Mouse (Mus musculus): ENCODE measurements around the gene Cntn6.

Gene Cntn6

DNA sequence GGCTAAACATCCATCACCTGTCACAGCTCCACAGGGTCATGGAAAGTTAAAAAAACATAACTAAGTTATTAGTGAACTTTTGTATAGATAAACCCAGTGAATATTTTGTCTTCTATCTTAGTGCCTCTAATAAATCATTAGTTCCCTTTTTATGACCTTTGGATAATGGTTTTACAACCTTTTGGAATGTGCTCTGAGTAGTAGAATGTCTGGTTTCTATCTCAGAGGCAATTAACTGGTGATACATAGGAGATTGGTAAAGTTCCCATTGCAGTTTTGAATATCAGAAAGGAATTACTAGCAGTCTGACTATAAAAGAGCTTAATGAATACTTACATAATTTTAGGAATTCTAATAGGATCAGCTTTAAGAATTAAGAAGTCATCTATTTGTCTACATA, 265.5 kb downstream of the Cntn6 start:
- DNase-seq (ENCODE audit: low spot score in 2 of 2) = no peak

DNA sequence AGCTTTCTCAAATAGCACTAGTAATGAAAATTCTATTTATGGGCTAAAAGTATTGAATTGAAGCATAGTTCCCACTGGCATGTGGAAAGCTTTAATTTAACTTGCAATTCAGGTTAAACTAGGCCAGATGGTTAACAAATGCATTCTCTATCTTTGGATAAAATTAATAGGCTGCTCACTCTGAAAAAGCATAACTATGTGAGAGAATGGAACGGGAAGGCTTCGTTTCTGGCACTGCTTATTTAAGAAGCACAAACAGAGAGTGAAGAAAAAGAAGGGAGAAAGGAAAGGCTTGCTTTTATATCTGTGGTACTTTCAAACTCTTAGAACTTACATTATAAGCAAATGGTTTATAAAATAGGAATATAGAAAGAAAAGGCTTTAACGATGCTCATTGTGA, 268.6 kb downstream of the Cntn6 start:
- DNase-seq (ENCODE audit: low spot score in 2 of 2) = no peak

DNA sequence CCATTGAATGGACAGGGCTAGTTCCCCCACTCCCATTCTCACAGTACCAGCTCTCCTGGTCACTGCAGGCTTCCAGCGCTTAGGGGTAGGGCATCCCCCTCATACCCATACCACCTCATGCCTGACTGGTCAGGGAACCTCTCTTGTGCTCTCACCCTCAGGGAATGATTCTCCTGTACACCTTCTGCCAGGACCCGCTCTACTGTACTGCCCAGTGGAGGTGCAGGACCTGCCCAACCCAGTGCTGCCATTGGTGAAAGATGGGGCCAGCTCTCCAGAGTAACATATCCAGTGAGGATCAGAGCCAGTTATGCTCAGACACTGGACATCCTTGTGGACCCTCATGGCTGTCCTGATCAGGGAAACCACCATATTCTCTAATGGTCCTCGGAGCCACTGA, 291.3 kb downstream of the Cntn6 start:
- no peak for DNase-seq (ENCODE audit: low spot score in 2 of 2)

DNA sequence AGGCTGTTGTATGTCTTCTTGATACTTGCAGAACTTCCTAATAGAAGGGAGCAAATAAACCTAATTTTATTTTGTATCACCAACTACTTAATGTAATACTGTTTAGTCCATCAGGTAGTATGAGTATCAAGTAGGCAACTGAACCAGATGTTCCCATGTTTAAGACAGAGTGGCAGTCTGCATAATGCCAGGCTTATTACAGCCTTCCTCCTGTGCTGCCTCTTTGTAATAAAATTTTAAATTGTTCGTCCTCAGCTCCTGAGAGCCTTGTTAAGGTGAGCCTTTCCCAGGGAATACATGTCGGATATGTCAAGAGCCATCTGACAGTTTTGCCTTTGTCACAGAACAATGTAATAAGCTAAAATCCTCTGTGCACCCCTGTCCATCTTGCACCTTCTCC, 294.9 kb downstream of the Cntn6 start:
- DNase-seq (ENCODE audit: low spot score in 2 of 2) = no peak

DNA sequence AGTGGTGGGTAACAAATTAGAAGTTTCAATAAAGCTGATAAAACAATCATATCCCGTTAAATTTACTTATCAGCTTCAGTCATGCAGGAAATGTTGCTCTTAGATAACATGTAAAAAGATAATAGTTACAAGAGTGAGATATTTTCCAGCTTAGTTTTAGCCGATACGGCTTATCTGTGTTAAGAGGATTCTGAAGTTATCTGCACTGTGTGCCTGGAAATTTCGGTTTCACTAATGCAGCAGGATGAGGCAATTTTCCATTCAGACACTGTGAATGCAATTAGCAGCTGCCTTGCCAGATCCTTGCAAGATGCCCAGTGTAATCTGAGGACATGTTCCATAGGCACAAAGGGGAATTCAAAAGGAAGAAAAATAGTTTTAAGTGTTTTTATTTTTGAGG, 315.9 kb downstream of the Cntn6 start:
- DNase-seq (ENCODE audit: low spot score in 2 of 2) = no peak

DNA sequence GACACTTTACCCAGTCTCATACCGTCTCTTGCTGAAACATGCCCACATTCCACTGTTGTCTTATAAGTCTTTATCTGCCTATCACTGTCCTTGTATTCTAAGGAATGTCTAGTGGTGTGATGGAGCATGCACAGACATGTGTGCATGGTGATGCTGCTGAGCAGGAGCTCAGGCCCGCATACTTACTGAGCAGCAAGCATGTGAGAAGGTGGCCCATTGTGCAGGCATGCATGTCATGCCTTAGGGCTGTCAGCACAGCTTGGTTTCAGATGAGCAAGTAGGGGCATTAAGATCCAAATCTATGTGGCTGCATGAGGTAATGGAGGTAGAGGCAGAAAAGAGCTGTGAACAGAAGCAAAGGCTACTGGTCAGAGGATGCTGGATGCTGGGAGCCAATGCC, 323.0 kb downstream of the Cntn6 start:
- no peak for DNase-seq (ENCODE audit: low spot score in 2 of 2)

DNA sequence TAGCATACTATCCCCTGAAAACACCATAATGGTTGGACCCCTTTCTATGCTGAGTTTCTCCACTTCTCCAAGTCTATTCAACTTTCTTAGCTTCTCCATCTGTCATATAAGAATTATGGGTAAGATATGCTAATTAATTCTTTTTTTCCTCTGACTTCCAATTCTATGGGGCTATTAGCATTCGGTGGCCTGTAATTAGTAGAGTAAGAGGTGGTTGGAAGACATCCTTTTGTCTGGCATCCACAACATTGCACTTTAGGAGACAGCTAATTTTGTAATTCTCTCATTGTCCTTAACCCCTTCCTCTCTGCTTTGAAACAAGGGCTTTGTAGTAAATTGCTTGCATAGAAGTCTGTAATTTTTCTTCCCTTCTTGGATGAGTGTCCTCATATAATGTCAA, 387.1 kb downstream of the Cntn6 start:
- no peak for DNase-seq (ENCODE audit: low spot score in 2 of 2)

DNA sequence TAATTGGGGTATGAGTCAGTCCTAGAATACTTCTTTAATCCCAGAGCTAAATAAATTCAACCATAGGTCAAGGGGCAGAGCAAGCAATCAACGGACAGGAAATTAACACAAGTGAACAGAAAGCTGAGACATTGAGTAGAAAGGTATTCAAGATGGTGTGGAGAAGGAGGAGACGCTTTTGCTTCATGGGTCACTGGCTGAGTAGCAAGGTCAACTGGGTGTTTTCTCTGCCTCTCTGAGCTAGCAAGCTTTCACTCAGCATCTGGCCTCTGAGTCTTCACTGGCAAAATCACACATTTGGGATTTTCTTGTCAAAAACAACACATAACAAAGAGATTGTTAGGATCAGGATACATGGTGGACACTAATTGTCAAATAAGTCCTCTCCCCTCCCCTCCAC, 391.4 kb downstream of the Cntn6 start:
- no peak for DNase-seq (ENCODE audit: low spot score in 2 of 2)

DNA sequence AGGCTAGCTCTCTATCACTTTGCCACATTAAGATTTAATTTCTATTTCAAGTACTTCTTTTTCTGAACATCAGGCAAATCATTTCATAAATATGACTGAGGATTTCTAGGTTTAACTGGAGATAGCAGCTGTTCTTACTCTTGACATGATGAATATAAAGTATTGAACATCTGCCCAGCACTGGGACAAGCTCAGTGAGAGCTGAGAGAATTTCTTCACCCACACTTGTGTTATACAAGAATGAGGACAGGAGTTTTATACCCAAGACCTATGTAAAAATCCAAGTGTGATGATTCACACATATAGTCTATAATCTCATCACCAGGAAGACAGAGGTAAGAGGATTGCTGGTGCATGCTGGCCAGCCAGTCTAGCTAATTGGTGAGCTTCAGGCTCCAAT, 393.2 kb downstream of the Cntn6 start:
- DNase-seq (ENCODE audit: low spot score in 2 of 2) = no peak

DNA sequence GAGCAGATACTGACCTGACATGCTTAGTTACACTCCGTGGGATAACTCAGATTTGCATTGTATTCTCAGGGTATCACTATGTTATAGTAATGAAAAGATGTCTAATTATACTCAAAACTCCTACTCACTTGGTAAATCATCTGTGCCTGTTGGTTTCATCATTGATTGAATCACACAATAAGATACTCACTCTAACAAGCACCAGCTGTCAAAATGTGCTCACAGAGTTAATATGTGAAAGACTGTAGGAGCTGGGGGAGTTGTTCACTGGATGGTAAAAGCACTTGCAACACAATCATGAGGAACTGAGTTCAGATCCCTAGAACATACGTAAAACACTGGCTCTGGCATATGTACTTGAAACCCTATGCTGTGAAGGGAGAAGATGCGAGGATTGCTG, 398.5 kb downstream of the Cntn6 start:
- DNase-seq (ENCODE audit: low spot score in 2 of 2) = no peak
